Mouse (Mus musculus) hindbrain, embryonic 13.5 days (tissue): Measurements from ENCODE around the gene Mei1. TPM values are rescaled to one million over a fixed set of nuclear protein-coding genes. Genes with fewer than 3 reads are reported as not detected.

ENCODE experiments used
- ATAC-seq: fragments of 200-750 bp; cut with Nextera tagmentation; 2 replicates; pipeline ENCODE4 v1.8.0; 2017; ENCODE audit warnings: moderate TSS enrichment; ENCODE audit not compliant: low FRiP score
- H3K27ac ChIP-seq: fragments of 300-500 bp; sonication (generic); 2 replicates; pipeline ENCODE4 v1.5.1; 2015; ENCODE audit warnings: inconsistent platforms, mild to moderate bottlenecking, moderate library complexity
- H3K27me3 ChIP-seq: fragments of 300-500 bp; sonication (generic); 2 replicates; pipeline ENCODE4 v1.6.1; 2015; ENCODE audit warnings: mild to moderate bottlenecking, inconsistent platforms
- H3K36me3 ChIP-seq: fragments of 300-500 bp; sonication (generic); 2 replicates; pipeline ENCODE4 v1.6.1; 2015; ENCODE audit warnings: mild to moderate bottlenecking, inconsistent platforms
- H3K4me1 ChIP-seq: fragments of 300-500 bp; sonication (generic); replicated peaks from 2 replicates; pipeline ENCODE4 v1.6.1; 2015; ENCODE audit warnings: inconsistent platforms
- H3K4me2 ChIP-seq: fragments of 300-500 bp; sonication (generic); 2 replicates; pipeline ENCODE4 v1.6.1; 2015; ENCODE audit warnings: inconsistent platforms, mild to moderate bottlenecking, moderate library complexity
- H3K4me3 ChIP-seq: fragments of 300-500 bp; sonication (generic); 2 replicates; pipeline ENCODE4 v1.5.1; 2015; ENCODE audit warnings: mild to moderate bottlenecking, inconsistent platforms
- H3K9ac ChIP-seq: fragments of 300-500 bp; sonication (generic); 2 replicates; pipeline ENCODE4 v1.6.1; 2015; ENCODE audit warnings: mild to moderate bottlenecking, inconsistent platforms
- H3K9me3 ChIP-seq: fragments of 300-500 bp; sonication (generic); 2 replicates; pipeline ENCODE4 v1.6.1; 2016; ENCODE audit warnings: inconsistent platforms
- WGBS: fragments of 180-500 bp; shearing (Covaris S2); methylation state at CpG from one replicate; pipeline ENCODE4 v1.1.7; 2015; 5-methylcytosine and 5-hydroxymethylcytosine counted together
- polyA plus RNA-seq: library from polyadenylated mRNA; unstranded; fragments of >200 nt; fragmentation: Nextera tagmentation; extraction: Ambion mirVana; gene quantifications from 2 replicates; pipeline ENCODE4 v1.2.1, GENCODE M21; 2015

Gene Mei1
- polyA plus RNA-seq, 1 experiment from 2014 or later, result 0.05 TPM

DNA sequence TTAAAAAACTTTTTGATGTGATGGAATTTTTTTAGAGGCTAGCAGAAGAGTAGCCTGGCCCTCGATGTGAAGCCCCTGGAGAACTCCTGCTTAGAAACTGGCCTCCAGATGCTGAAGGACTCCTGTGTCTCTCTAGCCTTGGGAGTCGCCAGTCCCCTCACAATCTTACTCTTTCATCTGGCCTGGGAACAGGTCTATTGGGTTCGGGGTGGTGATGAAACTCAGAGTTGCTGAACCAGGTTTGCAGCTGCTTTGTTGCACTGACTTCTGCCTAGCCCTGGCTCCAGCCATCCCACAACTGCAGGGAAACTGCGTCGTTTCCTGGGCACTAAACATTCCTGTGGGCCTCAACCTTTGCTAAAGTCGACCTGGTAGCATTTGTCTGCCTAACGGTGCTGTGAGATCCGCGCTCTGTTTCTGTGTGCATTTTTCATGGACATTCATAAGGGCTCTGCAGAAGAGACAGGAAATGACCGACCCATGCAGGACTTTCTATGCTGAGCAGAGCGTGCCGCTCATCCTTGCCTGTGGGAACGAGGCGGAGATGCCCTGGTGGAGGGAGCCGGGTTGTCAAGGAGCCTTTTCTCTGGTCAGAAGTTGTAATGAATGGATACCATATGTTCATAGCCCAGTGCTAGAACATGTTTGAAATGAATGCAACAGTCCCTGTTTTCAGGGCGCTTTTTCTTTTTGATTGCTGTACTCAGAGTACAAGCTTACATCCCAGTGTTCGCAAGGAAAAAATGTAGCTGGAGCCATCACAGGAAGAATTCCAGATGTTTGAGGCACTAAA is 88.6 kb downstream of the Mei1 start:
- no peak for ATAC-seq
- WGBS, result 69% methylated on average over 17 of the region's 17 CpGs
- H3K27ac ChIP-seq, result peak overlapping the region; percentile 5; the same call in 1 of the 2 replicates
- H3K9me3 ChIP-seq, result no peaks in the 10 kb centered on the region
- H3K9ac ChIP-seq, result 0 out of 2 replicates have a peak overlapping the region, but pooled peaks have one; percentile 43
- no peak overlapping the region for H3K4me2 ChIP-seq
- H3K36me3 ChIP-seq, result no peaks in the 10 kb centered on the region
- H3K4me1 ChIP-seq, result peaks cover 64% of the 10 kb centered on the region
- no peak overlapping the region for H3K4me3 ChIP-seq
- no peaks in the 10 kb centered on the region for H3K27me3 ChIP-seq

DNA sequence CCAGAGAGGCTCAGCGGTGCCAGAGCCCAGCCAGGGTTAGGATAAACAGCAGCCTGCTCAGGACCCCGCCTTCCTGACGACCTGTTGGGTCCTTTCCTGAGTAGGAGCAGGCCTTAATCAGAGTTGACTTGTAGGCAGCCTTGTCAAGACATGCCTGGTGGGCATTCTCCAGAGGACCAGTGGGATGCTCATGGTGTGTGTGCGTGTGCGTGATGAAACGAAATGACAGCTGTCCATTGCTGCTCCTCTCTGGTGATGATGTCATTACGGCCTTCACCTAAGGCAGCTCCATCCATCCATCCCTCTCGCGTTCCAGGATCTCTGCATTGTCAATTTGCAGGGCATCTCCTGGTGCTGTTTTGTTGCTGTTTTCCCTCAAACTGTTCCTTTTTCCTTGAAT is 89.7 kb downstream of the Mei1 start:
- H3K27ac ChIP-seq, result no peak overlapping the region
- H3K4me3 ChIP-seq, result no peak overlapping the region
- H3K9ac ChIP-seq, result no peak overlapping the region
- no peaks in the 10 kb centered on the region for H3K36me3 ChIP-seq
- no peak for ATAC-seq
- 83% methylated on average over 9 of the region's 9 CpGs for WGBS
- peaks cover 69% of the 10 kb centered on the region for H3K4me1 ChIP-seq
- no peaks in the 10 kb centered on the region for H3K27me3 ChIP-seq
- H3K9me3 ChIP-seq, result no peaks in the 10 kb centered on the region
- H3K4me2 ChIP-seq, result no peak overlapping the region

GRCm38 (mm10) chr15:82160731-82161640 is 91.2 kb downstream of the Mei1 start:
- H3K4me2 ChIP-seq, result no peak overlapping the region
- no peaks in the 10 kb centered on the region for H3K36me3 ChIP-seq
- no peak overlapping the region for H3K4me3 ChIP-seq
- no peaks in the 10 kb centered on the region for H3K9me3 ChIP-seq
- no peak for ATAC-seq
- 81% methylated on average over 11 of the region's 11 CpGs for WGBS
- no peak overlapping the region; the same call in 1 of the 2 replicates for H3K27ac ChIP-seq
- H3K9ac ChIP-seq, result no peak overlapping the region
- peaks cover 70% of the 10 kb centered on the region for H3K4me1 ChIP-seq
- no peaks in the 10 kb centered on the region for H3K27me3 ChIP-seq

GRCm38 (mm10) chr15:82161965-82162600 is 92.3 kb downstream of the Mei1 start:
- WGBS, result 92% methylated on average over 12 of the region's 12 CpGs
- H3K4me2 ChIP-seq, result no peak overlapping the region
- H3K9me3 ChIP-seq, result no peaks in the 10 kb centered on the region
- no peaks in the 10 kb centered on the region for H3K27me3 ChIP-seq
- H3K27ac ChIP-seq, result no peak overlapping the region
- no peak for ATAC-seq
- peaks cover 81% of the 10 kb centered on the region for H3K4me1 ChIP-seq
- H3K36me3 ChIP-seq, result no peaks in the 10 kb centered on the region
- no peak overlapping the region for H3K4me3 ChIP-seq
- no peak overlapping the region for H3K9ac ChIP-seq

- H3K9me3 ChIP-seq, result no peaks in the 10 kb centered on the region
- 84% methylated on average over 10 of the region's 10 CpGs for WGBS
- H3K27ac ChIP-seq, result no peak overlapping the region
- no peaks in the 10 kb centered on the region for H3K36me3 ChIP-seq
- ATAC-seq, result no peak
- no peaks in the 10 kb centered on the region for H3K27me3 ChIP-seq
- no peak overlapping the region for H3K4me3 ChIP-seq
- peaks cover 77% of the 10 kb centered on the region for H3K4me1 ChIP-seq
- H3K9ac ChIP-seq, result no peak overlapping the region
- H3K4me2 ChIP-seq, result no peak overlapping the region
Measured at GRCm38 (mm10) chr15:82163356-82164060, 93.7 kb downstream of the Mei1 start.

- 50% methylated on average over 4 of the region's 4 CpGs for WGBS
- no peak overlapping the region for H3K27ac ChIP-seq
- no peak overlapping the region for H3K4me3 ChIP-seq
- peaks cover 73% of the 10 kb centered on the region for H3K4me1 ChIP-seq
- no peak overlapping the region for H3K4me2 ChIP-seq
- H3K9me3 ChIP-seq, result no peaks in the 10 kb centered on the region
- no peaks in the 10 kb centered on the region for H3K27me3 ChIP-seq
- H3K36me3 ChIP-seq, result no peaks in the 10 kb centered on the region
- no peak overlapping the region for H3K9ac ChIP-seq
- ATAC-seq, result no peak
Measured at GRCm38 (mm10) chr15:82164061-82164399, 94.2 kb downstream of the Mei1 start.

- H3K36me3 ChIP-seq, result no peaks in the 10 kb centered on the region
- H3K9me3 ChIP-seq, result no peaks in the 10 kb centered on the region
- no peak overlapping the region for H3K9ac ChIP-seq
- H3K27ac ChIP-seq, result no peak overlapping the region
- no peak for ATAC-seq
- no peak overlapping the region for H3K4me2 ChIP-seq
- no peaks in the 10 kb centered on the region for H3K27me3 ChIP-seq
- WGBS, result 80% methylated on average over 7 of the region's 7 CpGs
- H3K4me3 ChIP-seq, result no peak overlapping the region
- H3K4me1 ChIP-seq, result peaks cover 71% of the 10 kb centered on the region
Measured at GRCm38 (mm10) chr15:82164496-82164895, 94.7 kb downstream of the Mei1 start.

GRCm38 (mm10) chr15:82165332-82166239 is 95.8 kb downstream of the Mei1 start:
- no peak for ATAC-seq
- 59% methylated on average over 8 of the region's 8 CpGs for whole genome bisulfite sequencing
- no peaks in the 10 kb centered on the region for H3K27me3 ChIP-seq
- no peak overlapping the region for H3K4me2 ChIP-seq
- H3K4me1 ChIP-seq, result peaks cover 70% of the 10 kb centered on the region
- H3K9me3 ChIP-seq, result no peaks in the 10 kb centered on the region
- H3K9ac ChIP-seq, result peak overlapping the region; percentile 29; the same call in 1 of the 2 replicates
- H3K4me3 ChIP-seq, result no peak overlapping the region
- peaks cover 9% of the 10 kb centered on the region for H3K36me3 ChIP-seq
- no peak overlapping the region for H3K27ac ChIP-seq

DNA sequence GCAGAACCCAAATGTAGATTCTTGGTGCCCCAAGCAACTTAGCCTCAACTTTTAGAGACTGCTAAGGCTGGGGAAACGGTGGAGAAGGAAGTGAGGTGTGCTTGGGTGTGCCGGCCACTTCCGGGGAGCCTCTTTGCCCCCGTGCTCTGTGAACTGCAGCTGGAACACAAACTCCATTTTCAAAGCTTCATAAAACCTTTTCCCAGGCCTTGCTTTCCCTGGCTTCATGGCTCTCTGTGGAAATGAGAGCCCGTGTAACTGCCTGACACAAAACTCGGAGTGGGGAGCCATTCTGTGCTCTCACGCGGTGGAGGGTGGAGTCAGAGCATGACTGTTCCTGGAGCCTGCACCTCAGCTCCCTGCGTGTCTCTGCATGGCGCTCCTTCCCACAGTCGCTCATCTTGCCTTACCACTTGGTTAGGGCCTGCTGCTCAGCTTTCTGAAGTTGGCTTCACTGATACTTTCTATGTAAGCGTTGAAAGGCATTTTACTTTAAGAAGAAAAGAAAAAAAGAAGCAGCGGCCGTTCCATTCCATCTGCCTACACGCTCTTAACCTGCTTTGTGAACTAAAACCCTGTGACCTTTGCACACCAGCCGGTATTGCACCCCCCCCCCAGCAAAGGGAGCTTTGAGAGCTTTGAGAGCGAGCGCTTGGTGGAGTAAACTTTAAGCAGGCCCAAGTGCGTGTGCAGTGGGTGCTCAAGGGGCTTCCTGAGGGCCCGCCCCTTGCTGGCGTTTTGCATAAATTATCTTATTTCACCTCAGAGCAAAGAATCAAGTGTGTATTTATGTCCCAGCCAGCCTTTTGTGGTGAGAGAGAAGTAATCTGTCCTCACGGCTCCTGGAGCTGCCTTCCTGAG is 96.7 kb downstream of the Mei1 start:
- H3K4me1 ChIP-seq, result peaks cover 70% of the 10 kb centered on the region

More for the DNA sequence above, 96.7 kb downstream of the Mei1 start:
- no peaks in the 10 kb centered on the region for H3K27me3 ChIP-seq
- H3K36me3 ChIP-seq, result peaks cover 17% of the 10 kb centered on the region
- ATAC-seq, result no peak
- H3K4me3 ChIP-seq, result no peak overlapping the region
- H3K27ac ChIP-seq, result peak overlapping the region; percentile 55
- no peaks in the 10 kb centered on the region for H3K9me3 ChIP-seq
- H3K4me2 ChIP-seq, result no peak overlapping the region
- H3K9ac ChIP-seq, result peak overlapping the region; percentile 29; the same call in 1 of the 2 replicates
- 46% methylated on average over 22 of the region's 22 CpGs for WGBS
